Comparison of ENCODE assay signal across 14 mouse cellular contexts in the genomic region with DNA sequence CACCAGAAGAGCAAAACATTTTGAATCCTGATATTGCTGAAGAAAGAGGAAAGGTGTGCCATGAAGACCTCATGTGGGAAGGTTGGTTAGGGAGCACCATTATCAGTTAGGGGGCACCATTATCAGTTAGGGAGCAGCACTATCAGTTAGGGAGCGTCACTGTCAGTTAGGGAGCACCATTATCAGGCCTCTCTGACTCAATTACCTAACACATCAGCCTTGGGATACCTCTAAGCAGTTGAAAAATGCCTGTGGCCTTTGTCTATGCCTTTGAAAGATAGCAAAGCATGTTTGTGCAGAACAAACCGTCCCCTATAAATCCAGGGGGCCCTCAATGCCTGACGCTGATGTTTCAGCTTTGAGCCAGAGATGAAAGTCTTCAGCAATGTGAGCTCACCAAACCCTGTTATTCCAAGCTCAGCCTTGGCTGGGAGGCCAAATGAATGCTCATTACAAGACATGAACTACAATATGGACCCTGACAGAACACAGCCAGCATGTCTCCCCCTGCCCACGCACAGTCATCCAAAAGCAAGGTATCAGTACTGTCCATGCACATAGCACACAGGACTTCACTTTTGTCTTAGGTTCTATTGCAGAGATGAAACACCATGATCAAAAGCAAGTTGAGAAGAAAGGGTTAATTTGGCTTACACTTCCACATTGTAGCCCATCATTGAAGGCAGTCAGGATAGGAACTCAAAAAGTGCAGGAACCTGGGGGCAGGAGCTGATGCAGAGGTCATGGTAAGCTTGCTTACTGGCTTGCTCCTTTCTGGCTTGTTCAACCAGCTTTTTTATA.
"Had no signal": no experiment of that assay in that cellular context is flagged by ENCODE, and none has a peak within 500 bp of the region (broad histone marks: within the 10 kb centered on the region; RNA-seq: fewer than 3 reads in every experiment).

No protein-coding gene starts in this region.

- H3K9me3 ChIP-seq: midbrain, embryonic 10.5 days; midbrain, embryonic 12.5 days; neural tube, embryonic 12.5 days; stomach, embryonic 15.5 days had no signal

- H3K27me3 ChIP-seq: midbrain, embryonic 12.5 days; neural tube, embryonic 12.5 days; stomach, embryonic 15.5 days had no signal

- ATAC-seq: midbrain, embryonic 16.5 days had no signal

- DNase-seq: lung, adult 18-20 months; lung, embryonic 14.5 days; lung, postnatal 10 days; lung, postnatal 4 days; midbrain, embryonic 14.5 days; right cerebral cortex, postnatal 14 days; thymus, adult 2 months; thymus, postnatal 25 days; thymus, postnatal 4 days had no signal

- H3K4me3 ChIP-seq: midbrain, embryonic 10.5 days; midbrain, embryonic 12.5 days; neural tube, embryonic 12.5 days; stomach, embryonic 15.5 days had no signal

- H3K4me1 ChIP-seq: midbrain, embryonic 10.5 days; midbrain, embryonic 12.5 days; neural tube, embryonic 12.5 days; stomach, embryonic 15.5 days had no signal
